Comparison of ENCODE assay signal across 23 mouse cellular contexts in genomic region chr12:117832190-117832589, GRCm38 (mm10). TPM values are rescaled to one million over a fixed set of nuclear protein-coding genes. Genes with fewer than 3 reads are reported as not detected.
DNase-seq lines count a peak whose midpoint lies in the region; ATAC-seq lines count a peak whose summit lies in the region.
"Had no signal": no experiment of that assay in that cellular context is flagged by ENCODE, and none has a peak within 500 bp of the region (broad histone marks: within the 10 kb centered on the region; RNA-seq: fewer than 3 reads in every experiment).

No protein-coding gene starts in this region.

- 0 out of 2 replicates have a peak, but pooled peaks cover 6% of the 10 kb centered on the region for H3K9me3 ChIP-seq in megakaryocyte, embryonic 14.5 days
- no peaks in the 10 kb centered on the region for H3K9me3 ChIP-seq in intestine, embryonic 15.5 days
- H3K9me3 ChIP-seq: embryonic facial prominence, embryonic 15.5 days; forebrain, embryonic 10.5 days; heart, embryonic 15.5 days; hindbrain, embryonic 10.5 days had no signal

- intact Hi-C loops in heart, postnatal 14 days (cut with DNase I), result no loop called here

- H3K4me1 ChIP-seq in megakaryocyte, embryonic 14.5 days, result peaks cover 13% of the 10 kb centered on the region
- no peaks in the 10 kb centered on the region for H3K4me1 ChIP-seq in intestine, embryonic 15.5 days (replicated peaks)
- H3K4me1 ChIP-seq: embryonic facial prominence, embryonic 15.5 days; forebrain, embryonic 10.5 days; heart, embryonic 15.5 days had no signal

- peak; percentile 79 for DNase-seq in heart, adult 11 months
- DNase-seq in heart, postnatal 14 days, result no peak
- peak; percentile 50 for DNase-seq in 3T3-L1 (ENCODE audit: low read depth, low spot score)
- no peak for DNase-seq in Muller cell, postnatal 12 days (ENCODE audit: inconsistent ontology term)
- DNase-seq in adrenal gland, postnatal 4 days (ENCODE audit: low spot score in 2 of 2), result no peak
- DNase-seq: adrenal gland, adult 8-10 months; adrenal gland, postnatal 36 days; cerebellum, adult 11-12 months; cerebellum, adult 9-10 months; cerebellum, postnatal 25 days; gastrocnemius, postnatal 36 days; heart, adult 2 months had no signal

- peak; percentile 40 for ATAC-seq in common myeloid progenitor, adult 5-6 weeks (replicated peaks; ENCODE audit: low read depth, poor library complexity, severe bottlenecking)
- no peak for ATAC-seq in intestine, embryonic 15.5 days
- ATAC-seq: forebrain, embryonic 14.5 days had no signal

- H3K27me3 ChIP-seq in megakaryocyte, embryonic 14.5 days (replicated peaks), result peaks cover 2% of the 10 kb centered on the region
- no peaks in the 10 kb centered on the region for H3K27me3 ChIP-seq in intestine, embryonic 15.5 days (replicated peaks)
- H3K27me3 ChIP-seq: embryonic facial prominence, embryonic 15.5 days; heart, embryonic 15.5 days had no signal

- peak overlapping the region; percentile 43 for H3K4me3 ChIP-seq in megakaryocyte, embryonic 14.5 days (replicated peaks)
- H3K4me3 ChIP-seq in intestine, embryonic 15.5 days (replicated peaks), result no peak overlapping the region
- H3K4me3 ChIP-seq: embryonic facial prominence, embryonic 15.5 days; erythroblast, embryonic 14.5 days; forebrain, embryonic 10.5 days; heart, adult 2 months; heart, embryonic 15.5 days; hindbrain, embryonic 10.5 days had no signal

- H3K27ac ChIP-seq in intestine, embryonic 15.5 days, result no peak overlapping the region
- H3K27ac ChIP-seq: embryonic facial prominence, embryonic 15.5 days; forebrain, embryonic 10.5 days; heart, adult 2 months; heart, embryonic 15.5 days; hindbrain, embryonic 10.5 days; hindbrain, embryonic 14.5 days had no signal

- H3K4me2 ChIP-seq in intestine, embryonic 15.5 days (replicated peaks), result no peak overlapping the region
- H3K4me2 ChIP-seq: embryonic facial prominence, embryonic 15.5 days; heart, embryonic 11.5 days; heart, embryonic 15.5 days; hindbrain, embryonic 14.5 days had no signal

- no peaks in the 10 kb centered on the region for H3K36me3 ChIP-seq in megakaryocyte, embryonic 14.5 days (replicated peaks; ENCODE audit: low read length)
- H3K36me3 ChIP-seq in intestine, embryonic 15.5 days, result no peaks in the 10 kb centered on the region
- H3K36me3 ChIP-seq: embryonic facial prominence, embryonic 15.5 days; forebrain, embryonic 10.5 days; heart, embryonic 15.5 days; hindbrain, embryonic 10.5 days had no signal

- no peak overlapping the region for H3K9ac ChIP-seq in intestine, embryonic 15.5 days
- H3K9ac ChIP-seq: embryonic facial prominence, embryonic 15.5 days; heart, embryonic 15.5 days; hindbrain, embryonic 14.5 days had no signal

- 36% methylated on average over 5 of the region's 5 CpGs for WGBS in intestine, embryonic 15.5 days

RNA-seq across cellular contexts. Expression of gene Cdca7l, which starts 28.1 kb away (rescaled TPM):
- total RNA-seq in heart, postnatal 14 days (2021), result 1 to 10 TPM in 1 of 2 experiments, under 1 TPM in 1; 0.76 to 1.0 TPM
- total RNA-seq in common myeloid progenitor, adult 5-6 weeks (2017), result 181 and 196 TPM in 2 replicates
- 4.1 and 7.4 TPM in 2 replicates for polyA plus RNA-seq in megakaryocyte, embryonic 14.5 days (2012; ENCODE audit: insufficient read depth, low replicate concordance)
- polyA plus RNA-seq in intestine, embryonic 15.5 days (2015; fragmentation: Nextera tagmentation; extraction: Ambion mirVana), result 41.2 and 42.4 TPM in 2 replicates
- total RNA-seq in adrenal gland, postnatal 4 days (2021), result 10 to 100 TPM; 20.2 to 21.8 TPM

Comparison
In these comparisons a context has a peak if more than half of its experiments do, and no peak if none do; other contexts are left out.
1. DNase-seq: peak in heart, adult 11 months (single experiment) and 3T3-L1 (single experiment); none in heart, postnatal 14 days (0 of 2), Muller cell, postnatal 12 days (single experiment) and adrenal gland, postnatal 4 days (0 of 2).
2. RNA of gene Cdca7l, which starts 28.1 kb away (total RNA-seq): 181 to 196 TPM in common myeloid progenitor, adult 5-6 weeks and 20.2 to 21.8 TPM in adrenal gland, postnatal 4 days; 0.76 to 1.0 TPM in heart, postnatal 14 days; every median in the first group is over 10 times any median in the second.